Mouse (Mus musculus): ENCODE results near the gene Tbc1d9. TPM values are rescaled to one million over a fixed set of nuclear protein-coding genes. Genes with fewer than 3 reads are reported as not detected.
A peak's percentile ranks its signal among the peaks of the same experiment; 100 is the strongest.
"Not testable (repeated sequence)": the region's sequence is repeated elsewhere in the genome, so short reads cannot be mapped to it uniquely, and the experiment has no call there.

Gene Tbc1d9
- polyA plus RNA-seq, 1 experiment from 2014 or later = 1.7 TPM

DNA sequence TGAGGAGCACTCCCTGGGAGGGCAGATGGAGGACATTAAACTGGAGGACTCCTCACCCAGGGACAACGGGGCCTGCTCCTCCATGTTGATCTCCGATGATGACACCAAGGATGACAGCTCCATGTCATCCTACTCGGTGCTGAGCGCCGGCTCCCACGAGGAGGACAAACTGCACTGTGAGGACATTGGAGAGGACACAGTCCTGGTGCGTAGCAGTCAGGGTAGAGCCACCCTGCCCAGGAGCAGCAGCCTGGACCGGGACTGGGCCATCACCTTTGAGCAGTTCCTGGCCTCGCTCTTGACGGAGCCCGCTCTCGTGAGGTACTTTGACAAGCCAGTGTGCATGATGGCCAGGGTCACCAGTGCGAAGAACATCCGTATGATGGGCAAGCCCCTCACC, 106.0 kb downstream of the Tbc1d9 start:
- no peak for DNase-seq (ENCODE audit: low spot score)
- peaks cover 7% of the 10 kb centered on the region for H3K4me1 ChIP-seq
- H3K4me3 ChIP-seq = no peak overlapping the region
- no peak overlapping the region for H3K27ac ChIP-seq
- WGBS = 94% methylated on average over 14 of the region's 14 CpGs
- no peaks in the 10 kb centered on the region for H3K9me3 ChIP-seq (replicated peaks)
- H3K27me3 ChIP-seq (ENCODE audit: low read depth, poor library complexity, severe bottlenecking) = no peaks in the 10 kb centered on the region
- H3K36me3 ChIP-seq = peaks cover 16% of the 10 kb centered on the region

DNA sequence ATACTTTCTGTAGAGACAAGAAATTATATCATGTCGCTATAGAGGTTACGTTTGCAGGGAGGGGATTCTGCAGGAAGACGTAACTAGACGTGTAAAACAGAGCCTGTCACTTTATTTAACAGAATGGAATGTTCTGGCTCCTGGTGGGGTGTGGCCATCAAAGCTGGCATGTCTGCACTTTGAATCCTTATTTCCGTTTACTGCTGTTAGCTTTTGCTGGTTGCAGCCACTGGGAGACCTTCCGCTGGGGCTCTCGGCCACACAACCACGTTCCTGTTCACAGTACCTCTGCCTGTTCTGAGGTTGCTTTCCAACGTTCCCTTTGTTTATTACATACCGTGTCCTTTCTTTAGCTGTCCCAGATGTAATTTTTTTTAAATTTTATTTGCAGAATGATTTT, 107.3 kb downstream of the Tbc1d9 start:
- no peaks in the 10 kb centered on the region for H3K27me3 ChIP-seq (ENCODE audit: low read depth, poor library complexity, severe bottlenecking)
- no peaks in the 10 kb centered on the region for H3K9me3 ChIP-seq (replicated peaks)
- WGBS = 89% methylated on average over 10 of the region's 10 CpGs
- H3K36me3 ChIP-seq = peaks cover 7% of the 10 kb centered on the region; the same call in 1 of the 2 replicates
- no peak overlapping the region for H3K27ac ChIP-seq
- H3K4me3 ChIP-seq = no peak overlapping the region
- H3K4me1 ChIP-seq = peaks cover 7% of the 10 kb centered on the region
- DNase-seq (ENCODE audit: low spot score) = no peak

GRCm38 (mm10) chr8:83274470-83274869, 109.3 kb downstream of the Tbc1d9 start:
- no peak for DNase-seq (ENCODE audit: low spot score)
- WGBS = 60% methylated on average over 11 of the region's 11 CpGs

DNA sequence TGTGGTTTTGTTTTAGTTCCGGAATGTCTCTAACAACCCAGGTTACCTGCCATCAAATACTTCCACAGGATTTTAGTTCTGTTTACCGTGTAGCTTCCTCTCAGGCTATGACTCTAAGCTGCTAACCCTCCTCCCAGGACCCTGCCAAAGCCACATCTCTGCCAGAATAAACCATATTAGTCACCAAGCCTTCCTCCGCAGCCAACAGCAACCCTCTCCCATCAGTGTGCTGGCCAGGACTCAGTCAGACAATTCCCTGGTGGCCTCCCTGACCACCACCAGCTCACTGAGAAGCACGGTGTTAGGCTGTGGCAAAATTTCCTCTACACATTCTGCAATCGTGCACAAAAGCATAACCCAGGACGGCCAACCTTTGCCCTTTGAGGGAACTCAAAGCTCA, 113.3 kb downstream of the Tbc1d9 start:
- DNase-seq (ENCODE audit: low spot score) = no peak
- Histone ChIP-seq H3K36me3 (no peaks in the 10 kb centered on the region), H3K4me1 (peaks cover 7% of the 10 kb centered on the region), H3K4me3 (no peak overlapping the region), H3K27me3 (ENCODE audit: low read depth, poor library complexity, severe bottlenecking) (no peaks in the 10 kb centered on the region), H3K27ac (no peak overlapping the region), H3K9me3 (replicated peaks) (no peaks in the 10 kb centered on the region)
- WGBS = 90% methylated on average over 6 of the region's 6 CpGs

More at GRCm38 (mm10) chr8:83274470-83274869, 109.3 kb downstream of the Tbc1d9 start:
- H3K27ac ChIP-seq = peak overlapping the region; percentile 30; the same call in 1 of the 2 replicates
- peaks cover 7% of the 10 kb centered on the region; the same call in 1 of the 2 replicates for H3K36me3 ChIP-seq
- H3K27me3 ChIP-seq (ENCODE audit: low read depth, poor library complexity, severe bottlenecking) = no peaks in the 10 kb centered on the region
- H3K4me3 ChIP-seq = no peak overlapping the region
- H3K4me1 ChIP-seq = peaks cover 7% of the 10 kb centered on the region
- H3K9me3 ChIP-seq (replicated peaks) = no peaks in the 10 kb centered on the region

DNA sequence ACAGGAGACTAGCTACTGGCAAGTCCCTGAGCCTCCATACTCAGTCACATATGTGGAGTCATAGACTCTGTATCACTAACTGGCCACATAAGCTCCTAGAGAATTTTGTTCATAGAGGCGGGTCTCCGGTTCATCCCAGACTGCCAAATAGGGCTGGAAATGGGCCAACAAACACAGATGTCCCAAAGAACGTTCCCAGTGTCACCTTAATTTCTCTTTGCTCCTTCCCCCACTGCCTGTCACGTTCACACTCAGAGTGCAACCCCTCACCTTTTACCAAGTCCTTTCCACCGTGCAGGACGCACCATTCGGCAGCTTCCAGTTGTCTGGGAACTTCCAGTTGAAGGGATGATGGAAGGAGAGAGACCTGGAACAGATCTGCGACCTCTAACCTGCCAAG, 120.2 kb downstream of the Tbc1d9 start:
- Histone ChIP-seq H3K27ac (no peak overlapping the region), H3K9me3 (replicated peaks) (no peaks in the 10 kb centered on the region), H3K27me3 (ENCODE audit: low read depth, poor library complexity, severe bottlenecking) (peaks cover 23% of the 10 kb centered on the region), H3K4me1 (peaks cover 7% of the 10 kb centered on the region), H3K4me3 (no peak overlapping the region), H3K36me3 (no peaks in the 10 kb centered on the region)
- 89% methylated on average over 8 of the region's 8 CpGs for WGBS
- DNase-seq (ENCODE audit: low spot score) = no peak

DNA sequence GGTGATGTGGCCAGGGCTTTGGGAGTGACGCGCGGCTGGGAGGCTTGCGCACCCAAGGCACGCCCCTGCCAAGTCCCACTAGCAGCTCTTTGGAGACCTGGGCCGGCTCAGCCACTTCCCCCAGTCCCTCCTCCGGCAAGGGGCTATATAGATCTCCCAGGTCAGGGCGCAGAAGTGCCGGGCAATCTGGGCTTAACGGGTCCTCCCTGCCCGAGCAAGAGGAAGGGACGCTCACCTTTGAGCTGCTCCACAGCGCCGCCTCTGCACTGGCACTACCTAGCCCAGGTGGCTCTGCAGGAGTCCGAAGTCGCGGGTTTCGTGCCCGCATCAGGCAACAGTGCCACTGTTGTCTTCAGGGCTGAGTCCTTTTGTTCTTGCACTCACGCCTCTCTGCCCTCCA, 125.0 kb downstream of the Tbc1d9 start, which contains the start of gene Ucp1:
TSS of gene Ucp1 (plus strand) at position 177 of the 400 bp plus-strand sequence.
- Histone ChIP-seq H3K36me3 (no peaks in the 10 kb centered on the region), H3K9me3 (replicated peaks) (no peaks in the 10 kb centered on the region), H3K27me3 (ENCODE audit: low read depth, poor library complexity, severe bottlenecking) (peaks cover 45% of the 10 kb centered on the region), H3K27ac (no peak within 1 kb of the TSS), H3K4me1 (peaks cover 13% of the 10 kb centered on the region), H3K4me3 (peak within 1 kb of the TSS; percentile 43)
- 5% methylated on average over 20 of the region's 20 CpGs for WGBS
- DNase-seq (ENCODE audit: low spot score) = peak; percentile 41

DNA sequence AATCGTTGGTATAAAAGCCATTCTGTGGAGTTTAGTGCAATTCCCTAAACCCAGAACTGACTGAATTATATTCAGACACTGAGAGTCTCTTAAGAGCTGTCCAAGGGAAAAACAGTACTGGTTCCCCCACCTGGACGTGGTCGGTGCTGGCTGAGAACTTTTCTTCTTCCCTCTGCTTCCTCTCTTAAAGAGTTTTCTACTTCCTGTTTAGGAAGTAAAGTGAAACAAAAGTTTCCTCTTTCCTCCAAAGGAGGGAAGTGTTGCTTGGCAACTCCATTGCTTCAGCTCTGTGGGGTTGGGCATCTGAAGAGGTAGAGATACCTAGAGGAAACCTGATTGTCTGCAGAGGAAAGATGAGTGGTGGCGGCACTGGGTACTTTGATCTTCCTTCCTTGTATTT, 132.2 kb downstream of the Tbc1d9 start:
- H3K9me3 ChIP-seq (replicated peaks) = no peaks in the 10 kb centered on the region
- no peaks in the 10 kb centered on the region for H3K36me3 ChIP-seq
- DNase-seq (ENCODE audit: low spot score) = no peak
- peaks cover 2% of the 10 kb centered on the region; the same call in 1 of the 2 replicates for H3K27me3 ChIP-seq (ENCODE audit: low read depth, poor library complexity, severe bottlenecking)
- H3K27ac ChIP-seq = no peak overlapping the region
- WGBS = 81% methylated on average over 4 of the region's 4 CpGs
- H3K4me1 ChIP-seq = peaks cover 4% of the 10 kb centered on the region; the same call in 1 of the 2 replicates
- no peak overlapping the region for H3K4me3 ChIP-seq

GRCm38 (mm10) chr8:83300135-83300534, 135.0 kb downstream of the Tbc1d9 start:
- H3K9me3 ChIP-seq (replicated peaks) = no peaks in the 10 kb centered on the region
- no peaks in the 10 kb centered on the region for H3K4me1 ChIP-seq
- H3K4me3 ChIP-seq = no peak overlapping the region
- no peaks in the 10 kb centered on the region for H3K36me3 ChIP-seq
- no peaks in the 10 kb centered on the region for H3K27me3 ChIP-seq (ENCODE audit: low read depth, poor library complexity, severe bottlenecking)
- no peak for DNase-seq (ENCODE audit: low spot score)
- 62% methylated on average over 1 of the region's 1 CpGs for WGBS
- no peak overlapping the region for H3K27ac ChIP-seq

DNA sequence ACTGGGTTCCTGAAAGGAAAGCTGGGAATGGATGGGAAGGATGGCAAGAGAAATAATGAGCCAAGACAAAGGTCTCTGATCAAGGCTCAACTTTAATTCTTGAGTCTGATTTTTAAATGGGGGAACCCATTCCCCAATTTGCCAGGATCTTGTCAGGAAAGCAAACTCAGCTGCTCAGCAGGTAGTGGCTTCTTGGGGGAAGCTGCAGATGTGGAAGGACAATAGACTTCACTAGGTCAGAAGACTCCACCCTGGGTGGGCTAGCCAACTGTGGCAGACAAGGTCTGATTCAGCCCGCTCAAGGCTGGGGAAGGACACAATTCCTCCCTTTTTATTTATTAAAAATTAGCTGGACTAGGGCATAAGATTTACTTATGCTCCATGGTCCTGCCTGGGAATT, 139.8 kb downstream of the Tbc1d9 start:
- H3K9me3 ChIP-seq (replicated peaks) = no peaks in the 10 kb centered on the region
- no peaks in the 10 kb centered on the region for H3K27me3 ChIP-seq (ENCODE audit: low read depth, poor library complexity, severe bottlenecking)
- WGBS = 96% methylated on average over 1 of the region's 1 CpGs

GRCm38 (mm10) chr8:83309836-83310235, 144.7 kb downstream of the Tbc1d9 start:
- DNase-seq (ENCODE audit: low spot score) = no peak
- Histone ChIP-seq H3K4me3 (no peak overlapping the region), H3K36me3 (peaks cover 13% of the 10 kb centered on the region), H3K27ac (no peak overlapping the region), H3K27me3 (ENCODE audit: low read depth, poor library complexity, severe bottlenecking) (no peaks in the 10 kb centered on the region), H3K9me3 (replicated peaks) (no peaks in the 10 kb centered on the region), H3K4me1 (no peaks in the 10 kb centered on the region)
- WGBS = 94% methylated on average over 6 of the region's 6 CpGs

More for the DNA sequence above, 139.8 kb downstream of the Tbc1d9 start:
- DNase-seq (ENCODE audit: low spot score) = no peak
- H3K4me1 ChIP-seq = no peaks in the 10 kb centered on the region
- H3K4me3 ChIP-seq = no peak overlapping the region
- no peak overlapping the region for H3K27ac ChIP-seq
- no peaks in the 10 kb centered on the region for H3K36me3 ChIP-seq

DNA sequence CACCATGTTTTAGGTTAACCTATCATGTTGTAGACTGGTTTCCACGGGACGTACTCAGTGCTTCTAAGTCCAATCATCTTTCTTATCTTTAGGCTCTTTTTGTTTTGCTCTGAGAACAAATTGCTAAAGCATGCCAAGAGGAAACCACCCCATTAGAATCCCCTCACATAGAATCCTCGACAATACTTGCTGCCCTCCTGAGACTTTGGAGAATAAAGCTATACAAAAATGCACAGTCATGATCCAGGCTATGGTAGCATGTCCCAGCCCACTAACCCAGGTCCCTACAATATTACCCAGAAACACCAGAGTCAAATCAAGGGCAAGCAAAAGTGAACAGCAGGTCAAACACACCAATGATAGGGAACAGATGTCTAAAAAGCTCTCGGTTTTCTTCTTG, 149.9 kb downstream of the Tbc1d9 start:
- H3K4me1 ChIP-seq; H3K27me3 ChIP-seq (ENCODE audit: low read depth, poor library complexity, severe bottlenecking); H3K27ac ChIP-seq; H3K4me3 ChIP-seq; DNase-seq (ENCODE audit: low spot score); H3K9me3 ChIP-seq (replicated peaks): not testable (repeated sequence)
- peaks cover 53% of the 10 kb centered on the region for H3K36me3 ChIP-seq
- WGBS = 86% methylated on average over 4 of the region's 4 CpGs

- 85% methylated on average over 2 of the region's 2 CpGs for WGBS
- Histone ChIP-seq H3K4me3 (no peak overlapping the region), H3K27me3 (ENCODE audit: low read depth, poor library complexity, severe bottlenecking) (no peaks in the 10 kb centered on the region), H3K9me3 (replicated peaks) (no peaks in the 10 kb centered on the region), H3K36me3 (peaks cover 58% of the 10 kb centered on the region), H3K4me1 (peaks cover 6% of the 10 kb centered on the region; the same call in 1 of the 2 replicates), H3K27ac (no peak overlapping the region)
- no peak for DNase-seq (ENCODE audit: low spot score)
Measured at GRCm38 (mm10) chr8:83315691-83316090, 150.5 kb downstream of the Tbc1d9 start.

DNA sequence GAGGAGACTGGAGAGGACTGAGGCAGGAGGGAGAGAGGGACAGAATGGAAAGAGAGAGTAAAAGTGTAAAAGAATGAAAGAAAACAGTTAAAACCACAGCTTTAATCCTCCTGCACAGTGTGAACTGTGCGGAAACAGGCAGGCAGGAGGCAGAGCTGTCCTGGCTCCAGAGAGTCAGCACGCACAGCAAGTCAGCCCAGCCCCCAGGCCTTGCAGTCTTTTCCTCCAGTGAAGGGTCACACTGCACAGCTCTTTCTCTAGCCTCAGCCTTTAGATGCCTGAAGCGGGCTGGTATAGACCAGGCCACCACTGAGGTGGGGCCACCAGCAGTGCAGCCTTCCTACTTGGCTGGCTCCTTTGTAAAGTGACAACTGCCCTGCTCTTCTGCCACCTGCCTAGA, 155.4 kb downstream of the Tbc1d9 start:
- Histone ChIP-seq H3K36me3 (peaks cover 62% of the 10 kb centered on the region), H3K4me3 (no peak overlapping the region), H3K27ac (no peak overlapping the region), H3K27me3 (ENCODE audit: low read depth, poor library complexity, severe bottlenecking) (no peaks in the 10 kb centered on the region), H3K9me3 (replicated peaks) (no peaks in the 10 kb centered on the region), H3K4me1 (peaks cover 9% of the 10 kb centered on the region; the same call in 1 of the 2 replicates)
- DNase-seq (ENCODE audit: low spot score) = peak; percentile 29
- WGBS = 36% methylated on average over 3 of the region's 3 CpGs

- peaks cover 54% of the 10 kb centered on the region for H3K36me3 ChIP-seq
- no peaks in the 10 kb centered on the region for H3K27me3 ChIP-seq (ENCODE audit: low read depth, poor library complexity, severe bottlenecking)
Measured at GRCm38 (mm10) chr8:83322374-83322773, 157.2 kb downstream of the Tbc1d9 start.

More at GRCm38 (mm10) chr8:83322374-83322773, 157.2 kb downstream of the Tbc1d9 start:
- 93% methylated on average over 6 of the region's 6 CpGs for WGBS
- Histone ChIP-seq H3K27ac (no peak overlapping the region), H3K4me3 (no peak overlapping the region), H3K4me1 (peaks cover 9% of the 10 kb centered on the region; the same call in 1 of the 2 replicates), H3K9me3 (replicated peaks) (no peaks in the 10 kb centered on the region)
- DNase-seq (ENCODE audit: low spot score) = peak; percentile 19

All from limb, embryonic 10.5 days (tissue).